32 mouse cellular contexts compared by ENCODE assay signal in the genomic region with DNA sequence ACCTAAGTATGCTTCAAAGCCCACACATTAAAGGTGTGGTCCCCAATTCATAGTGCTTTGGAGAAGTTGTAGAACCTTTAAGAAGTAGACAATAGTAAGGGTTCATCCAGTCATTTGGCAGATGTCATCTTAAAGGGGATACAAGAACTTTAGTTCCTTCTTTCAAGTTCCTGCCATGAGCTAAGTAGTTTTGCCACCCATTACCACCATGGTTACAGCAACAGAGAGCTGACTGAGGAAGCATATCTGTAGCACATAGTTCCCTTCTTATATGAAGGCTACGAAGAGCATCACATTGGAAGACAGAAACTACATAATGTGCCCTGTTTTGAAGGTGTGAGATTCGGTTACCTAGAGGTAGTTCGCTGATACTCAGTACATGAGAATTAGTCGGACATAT. TPM values are rescaled to one million over a fixed set of nuclear protein-coding genes. Genes with fewer than 3 reads are reported as not detected.
DNase-seq lines count a peak whose midpoint lies in the region; ATAC-seq and TF ChIP-seq lines count a peak whose summit lies in the region.
"Had no signal": no experiment of that assay in that cellular context is flagged by ENCODE, and none has a peak within 500 bp of the region (broad histone marks: within the 10 kb centered on the region; RNA-seq: fewer than 3 reads in every experiment).

No protein-coding gene starts in this region.

- peaks cover 5% of the 10 kb centered on the region; the same call in 1 of the 2 replicates for H3K4me1 ChIP-seq in lung, postnatal 0 days (ENCODE audit: insufficient read depth, low read depth, low read length)
- H3K4me1 ChIP-seq in MEL (ENCODE audit: control insufficient read depth in 1 of 2, insufficient read depth in 2 of 2, low read length in 2 of 2): peaks cover 4% of the 10 kb centered on the region in 2 experiments; a peak in 3 of 4 replicates
- H3K4me1 ChIP-seq in kidney, embryonic 15.5 days: peaks cover 7% of the 10 kb centered on the region
- H3K4me1 ChIP-seq in intestine, embryonic 15.5 days (replicated peaks): no peaks in the 10 kb centered on the region

- peak; percentile 36 for DNase-seq in lung, postnatal 0 days (ENCODE audit: low spot score)
- DNase-seq in lung, postnatal 4 days: no peak
- peak; percentile 55 for DNase-seq in MEL (ENCODE audit: low read depth, low spot score)
- DNase-seq: adrenal gland, adult 2 months; B cell, adult 2 months; cerebellum, adult 8-10 months; cerebellum, postnatal 25 days; embryo, embryonic 11 days; gastrocnemius, postnatal 14 days; heart, postnatal 4 days; kidney, adult 18-20 months; kidney, postnatal 36 days; midbrain, embryonic 14.5 days; right cerebral cortex, postnatal 25 days; thymus, adult 2 months; thymus, postnatal 4 days had no signal

- H3K79me2 ChIP-seq in MEL (ENCODE audit: control insufficient read depth, insufficient read depth, low read length, poor library complexity): peaks cover 7% of the 10 kb centered on the region

- WGBS in lung, postnatal 0 days: 91% methylated on average over 4 of the region's 4 CpGs
- WGBS in kidney, embryonic 15.5 days: 90% methylated on average over 4 of the region's 4 CpGs
- 92% methylated on average over 4 of the region's 4 CpGs for whole genome bisulfite sequencing in intestine, embryonic 15.5 days

- no peaks in the 10 kb centered on the region for H3K36me3 ChIP-seq in lung, postnatal 0 days (ENCODE audit: insufficient read depth, low read length)
- H3K36me3 ChIP-seq in MEL (ENCODE audit: control insufficient read depth in 1 of 2, insufficient read depth in 2 of 2, low read length in 2 of 2): peaks cover 0 to 6% of the 10 kb centered on the region in 2 experiments; a peak in 2 of 4 replicates
- no peaks in the 10 kb centered on the region for H3K36me3 ChIP-seq in kidney, embryonic 15.5 days
- H3K36me3 ChIP-seq in intestine, embryonic 15.5 days: no peaks in the 10 kb centered on the region
- H3K36me3 ChIP-seq: embryonic facial prominence, embryonic 12.5 days; limb, embryonic 13.5 days; lung, embryonic 15.5 days; neural tube, embryonic 15.5 days had no signal

- TF ChIP-seq RAD21 in MEL (IDR thresholded peaks at IDR 0.05; ENCODE audit: low read depth, low read length): no peak

- no peak overlapping the region for H3K4me3 ChIP-seq in lung, postnatal 0 days (ENCODE audit: low read depth, low read length)
- no peak overlapping the region for H3K4me3 ChIP-seq in MEL (ENCODE audit: control insufficient read depth in 1 of 2, insufficient read depth in 1 of 2, low read depth in 2 of 2, low read length in 2 of 2)
- H3K4me3 ChIP-seq in kidney, embryonic 15.5 days (replicated peaks): no peak overlapping the region
- no peak overlapping the region for H3K4me3 ChIP-seq in intestine, embryonic 15.5 days (replicated peaks)
- H3K4me3 ChIP-seq: embryonic facial prominence, embryonic 12.5 days; layer of hippocampus, adult 2 months; limb, embryonic 13.5 days; lung, embryonic 15.5 days; neural tube, embryonic 15.5 days had no signal

- no peak overlapping the region for H3K27ac ChIP-seq in lung, postnatal 0 days (ENCODE audit: low read length)
- H3K27ac ChIP-seq in MEL (ENCODE audit: control insufficient read depth, low read depth, low read length): no peak overlapping the region
- no peak overlapping the region for H3K27ac ChIP-seq in kidney, embryonic 15.5 days
- H3K27ac ChIP-seq in intestine, embryonic 15.5 days: no peak overlapping the region
- H3K27ac ChIP-seq: embryonic facial prominence, embryonic 12.5 days; hindbrain, embryonic 14.5 days; layer of hippocampus, adult 2 months; limb, embryonic 13.5 days; liver, embryonic 14.5 days; lung, embryonic 15.5 days; neural tube, embryonic 15.5 days had no signal

- TF ChIP-seq CTCF in lung, postnatal 0 days (IDR thresholded peaks at IDR 0.05): no peak
- no peak for TF ChIP-seq CTCF in MEL (IDR thresholded peaks at IDR 0.05 in 2 of 3, conservative IDR thresholded peaks at IDR 0.05 in 1 of 3; ENCODE audit: control insufficient read depth in 1 of 3, insufficient read depth in 1 of 3, low read depth in 2 of 3, low read length in 3 of 3, poor library complexity in 1 of 3, severe bottlenecking in 1 of 3)

- TF ChIP-seq EP300 in lung, postnatal 0 days (IDR thresholded peaks at IDR 0.05): no peak
- no peak for TF ChIP-seq EP300 in MEL (IDR thresholded peaks at IDR 0.05; ENCODE audit: low read depth in 1 of 2, low read length in 2 of 2)

- no peaks in the 10 kb centered on the region for H3K27me3 ChIP-seq in lung, postnatal 0 days (replicated peaks; ENCODE audit: insufficient read depth, low read length)
- H3K27me3 ChIP-seq in MEL (ENCODE audit: control insufficient read depth in 1 of 2, insufficient read depth in 2 of 2, low read length in 2 of 2): no peaks in the 10 kb centered on the region
- H3K27me3 ChIP-seq in kidney, embryonic 15.5 days: no peaks in the 10 kb centered on the region
- H3K27me3 ChIP-seq in intestine, embryonic 15.5 days (replicated peaks): no peaks in the 10 kb centered on the region
- H3K27me3 ChIP-seq: embryonic facial prominence, embryonic 12.5 days; limb, embryonic 13.5 days; lung, embryonic 15.5 days; neural tube, embryonic 15.5 days had no signal

- no peak overlapping the region for H3K9ac ChIP-seq in lung, postnatal 0 days (replicated peaks; ENCODE audit: low read depth)
- H3K9ac ChIP-seq in MEL (ENCODE audit: control insufficient read depth, low read depth, low read length, poor library complexity, severe bottlenecking): no peak overlapping the region
- H3K9ac ChIP-seq in kidney, embryonic 15.5 days: no peak overlapping the region
- no peak overlapping the region for H3K9ac ChIP-seq in intestine, embryonic 15.5 days
- H3K9ac ChIP-seq: embryonic facial prominence, embryonic 12.5 days; hindbrain, embryonic 14.5 days; limb, embryonic 13.5 days; liver, embryonic 14.5 days; lung, embryonic 15.5 days; neural tube, embryonic 15.5 days had no signal

- no peak for ATAC-seq in lung, postnatal 0 days
- peak; percentile 76 for ATAC-seq in granulocyte monocyte progenitor cell, adult 5-6 weeks (replicated peaks; ENCODE audit: poor library complexity, severe bottlenecking)
- ATAC-seq in monocyte, adult 5-6 weeks (replicated peaks; ENCODE audit: insufficient number of reproducible peaks, low FRiP score, low TSS enrichment, poor library complexity, severe bottlenecking): peak; percentile 74
- no peak for ATAC-seq in kidney, embryonic 15.5 days (replicated peaks; ENCODE audit: low FRiP score)
- no peak for ATAC-seq in intestine, embryonic 15.5 days
- ATAC-seq: activated CD4-positive, CD25-positive, alpha-beta regulatory T cell, adult 4 months; forebrain, embryonic 14.5 days had no signal

- H3K9me3 ChIP-seq in lung, postnatal 0 days (ENCODE audit: low read length): no peaks in the 10 kb centered on the region
- no peaks in the 10 kb centered on the region for H3K9me3 ChIP-seq in MEL (replicated peaks; ENCODE audit: insufficient read depth, low read length)
- no peaks in the 10 kb centered on the region for H3K9me3 ChIP-seq in kidney, embryonic 15.5 days (replicated peaks)
- H3K9me3 ChIP-seq in intestine, embryonic 15.5 days: no peaks in the 10 kb centered on the region
- H3K9me3 ChIP-seq: embryonic facial prominence, embryonic 12.5 days; limb, embryonic 13.5 days; lung, embryonic 15.5 days; neural tube, embryonic 15.5 days had no signal

- no peak overlapping the region for H3K4me2 ChIP-seq in lung, postnatal 0 days (replicated peaks; ENCODE audit: low read depth, low read length)
- no peak overlapping the region for H3K4me2 ChIP-seq in kidney, embryonic 15.5 days
- no peak overlapping the region for H3K4me2 ChIP-seq in intestine, embryonic 15.5 days (replicated peaks)
- H3K4me2 ChIP-seq: embryonic facial prominence, embryonic 12.5 days; heart, embryonic 11.5 days; hindbrain, embryonic 14.5 days; limb, embryonic 13.5 days; lung, embryonic 15.5 days; neural tube, embryonic 15.5 days had no signal

- TF ChIP-seq POLR2A in MEL (IDR thresholded peaks at IDR 0.05; ENCODE audit: control insufficient read depth in 1 of 2, insufficient read depth in 1 of 2, low read depth in 1 of 2, low read length in 2 of 2, poor library complexity in 1 of 2): no peak

TF ChIP-seq in MEL, 35 proteins besides CTCF, POLR2A, EP300 and RAD21 (continues in another document):
- TF ChIP-seq ETS1 (IDR thresholded peaks at IDR 0.05; ENCODE audit: low read depth, low read length) (no peak), MXI1 (IDR thresholded peaks at IDR 0.05; ENCODE audit: low read depth, low read length) (no peak), ZNF384 (IDR thresholded peaks at IDR 0.05; ENCODE audit: low read depth, low read length) (no peak), JUND (IDR thresholded peaks at IDR 0.05; ENCODE audit: low read depth, low read length) (no peak), MAFK (IDR thresholded peaks at IDR 0.05; ENCODE audit: borderline replicate concordance, low read depth, low read length) (no peak), ZC3H11A (IDR thresholded peaks at IDR 0.05; ENCODE audit: low read depth, low read length) (no peak), SIN3A (IDR thresholded peaks at IDR 0.05; ENCODE audit: low read length) (no peak), MAX (IDR thresholded peaks at IDR 0.05; ENCODE audit: low read length) (no peak), GATA1 (IDR thresholded peaks at IDR 0.05; ENCODE audit: low read depth, low read length) (no peak)

RNA-seq across cellular contexts. Expression of gene Bst1, which starts 32.1 kb away (rescaled TPM):
- polyA plus RNA-seq in lung, postnatal 0 days (2015; fragmentation: Nextera tagmentation; extraction: Ambion mirVana): 7.1 and 8.4 TPM in 2 replicates
- not detected in 2 replicates for total RNA-seq in MEL (2012; rRNA removed)
- not detected for polyA plus RNA-seq in MEL (2012; ENCODE audit: insufficient read depth in 1 of 2, insufficient read length in 2 of 2, low read depth in 1 of 2, low replicate concordance in 2 of 2, missing spikeins in 1 of 2)
- 1.8 TPM in 1 of 2 replicates, not detected in the other for total RNA-seq in granulocyte monocyte progenitor cell, adult 5-6 weeks (2014; fragmentation: Nextera tagmentation)
- total RNA-seq in granulocyte monocyte progenitor cell, adult 5-6 weeks (2017): 0.46 and 1.0 TPM in 2 replicates
- total RNA-seq in monocyte, adult 5-6 weeks (2017): 3.8 to 8.0 TPM (median 3.8 TPM) in 3 replicates
- polyA plus RNA-seq in kidney, embryonic 15.5 days (2015; fragmentation: Nextera tagmentation; extraction: Ambion mirVana): 0.55 TPM in 1 of 2 replicates, not detected in the other
- polyA plus RNA-seq in intestine, embryonic 15.5 days (2015; fragmentation: Nextera tagmentation; extraction: Ambion mirVana): 0.88 and 0.97 TPM in 2 replicates
- total RNA-seq: layer of hippocampus, adult 2 months; left cerebral cortex, adult 8-10 months; left cerebral cortex, postnatal 36 days had no signal
- polyA plus RNA-seq: forebrain, embryonic 14.5 days; hindbrain, embryonic 14.5 days; midbrain, embryonic 14.5 days had no signal

RNA-seq across cellular contexts. Expression of gene Fbxl5, which starts 34.8 kb away (rescaled TPM):
- polyA plus RNA-seq in lung, postnatal 0 days (2015; fragmentation: Nextera tagmentation; extraction: Ambion mirVana): 73.0 and 81.1 TPM in 2 replicates
- 25.7 and 29.4 TPM in 2 replicates for total RNA-seq in MEL (2012; rRNA removed)
- 10 to 100 TPM in 1 of 2 experiments, not detected in 1; 22.8 TPM for polyA plus RNA-seq in MEL (2012; ENCODE audit: insufficient read depth in 1 of 2, insufficient read length in 2 of 2, low read depth in 1 of 2, low replicate concordance in 2 of 2, missing spikeins in 1 of 2)
- total RNA-seq in granulocyte monocyte progenitor cell, adult 5-6 weeks (2014; fragmentation: Nextera tagmentation): 31.2 and 47.8 TPM in 2 replicates
- 46.3 and 61.3 TPM in 2 replicates for total RNA-seq in granulocyte monocyte progenitor cell, adult 5-6 weeks (2017)
- total RNA-seq in monocyte, adult 5-6 weeks (2017): 126 to 151 TPM (median 147 TPM) in 3 replicates
- 54.8 and 56.7 TPM in 2 replicates for polyA plus RNA-seq in kidney, embryonic 15.5 days (2015; fragmentation: Nextera tagmentation; extraction: Ambion mirVana)
- 56.5 and 60.8 TPM in 2 replicates for polyA plus RNA-seq in intestine, embryonic 15.5 days (2015; fragmentation: Nextera tagmentation; extraction: Ambion mirVana)

Comparison
In these comparisons a context has a peak if more than half of its experiments do, and no peak if none do; other contexts are left out.
1. DNase-seq: peak in lung, postnatal 0 days (single experiment) and MEL (single experiment); none in lung, postnatal 4 days (0 of 2).
2. ATAC-seq: peak in granulocyte monocyte progenitor cell, adult 5-6 weeks (single experiment) and monocyte, adult 5-6 weeks (single experiment); none in lung, postnatal 0 days (single experiment), kidney, embryonic 15.5 days (single experiment) and intestine, embryonic 15.5 days (single experiment).